Mouse (Mus musculus): ENCODE results near the gene Hjurp.

DNA sequence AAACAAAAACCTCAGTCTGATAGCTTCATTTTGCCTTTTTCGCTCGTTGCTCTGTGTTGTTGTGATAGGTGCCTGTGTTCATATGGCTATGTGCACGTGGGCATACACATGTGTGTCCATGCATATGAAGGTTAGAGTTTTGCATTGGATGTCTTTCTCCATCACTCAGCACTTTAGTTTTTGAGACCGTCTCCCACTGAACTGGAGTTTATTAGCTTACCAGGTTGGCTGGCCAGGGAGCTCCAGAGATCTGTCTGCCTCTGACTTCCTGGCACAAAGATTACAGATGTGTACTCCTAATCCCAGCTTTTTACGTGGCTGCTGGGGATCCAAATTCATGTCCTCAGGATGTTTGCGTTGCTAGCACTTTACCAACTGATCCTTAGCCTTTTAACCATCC is 26.3 kb upstream of the Hjurp start:
- TF ChIP-seq CTCF (IDR thresholded peaks at IDR 0.05; ENCODE audit: insufficient read depth, low read length) (no peak), POLR2A (IDR thresholded peaks at IDR 0.05; ENCODE audit: borderline replicate concordance, extremely low read depth, low read depth, low read length) (no peak)
